Mouse (Mus musculus): ENCODE data around the gene Atl3. TPM values are rescaled to one million over a fixed set of nuclear protein-coding genes. Genes with fewer than 3 reads are reported as not detected.

The Atl3 gene
- polyA plus RNA-seq, 1 experiment: 15.3 TPM

GRCm38 (mm10) chr19:7576180-7576579 lies 82.3 kb downstream of the Atl3 start:
- WGBS: 94% methylated on average over 1 of the region's 1 CpGs
- Histone ChIP-seq H3K36me3 (ENCODE audit: control insufficient read depth, insufficient read depth, low read length) (no peaks in the 10 kb centered on the region), H3K4me1 (replicated peaks; ENCODE audit: control insufficient read depth, insufficient read depth, low read length) (no peaks in the 10 kb centered on the region), H3K4me3 (ENCODE audit: control insufficient read depth, insufficient read depth, low read length) (no peak overlapping the region), H3K27me3 (ENCODE audit: control insufficient read depth, insufficient read depth, low read length) (no peaks in the 10 kb centered on the region), H3K27ac (ENCODE audit: control insufficient read depth, insufficient read depth, low read length) (no peak overlapping the region)
- TF ChIP-seq CTCF (IDR thresholded peaks at IDR 0.05; ENCODE audit: borderline replicate concordance, control insufficient read depth, extremely low read depth, insufficient read depth, low read length, poor library complexity) (no peak), POLR2A (IDR thresholded peaks at IDR 0.05; ENCODE audit: control insufficient read depth, extremely low read depth, insufficient read depth, low read length, poor library complexity) (no peak)
- DNase-seq: no peak

- WGBS: 94% methylated on average over 3 of the region's 3 CpGs
- TF ChIP-seq CTCF (IDR thresholded peaks at IDR 0.05; ENCODE audit: borderline replicate concordance, control insufficient read depth, extremely low read depth, insufficient read depth, low read length, poor library complexity) (no peak), POLR2A (IDR thresholded peaks at IDR 0.05; ENCODE audit: control insufficient read depth, extremely low read depth, insufficient read depth, low read length, poor library complexity) (no peak)
- no peak overlapping the region for H3K27ac ChIP-seq (ENCODE audit: control insufficient read depth, insufficient read depth, low read length)
- H3K4me1 ChIP-seq (replicated peaks; ENCODE audit: control insufficient read depth, insufficient read depth, low read length): no peaks in the 10 kb centered on the region
- DNase-seq: no peak
- H3K4me3 ChIP-seq (ENCODE audit: control insufficient read depth, insufficient read depth, low read length): no peak overlapping the region
- H3K27me3 ChIP-seq (ENCODE audit: control insufficient read depth, insufficient read depth, low read length): no peaks in the 10 kb centered on the region
- no peaks in the 10 kb centered on the region for H3K36me3 ChIP-seq (ENCODE audit: control insufficient read depth, insufficient read depth, low read length)
These were observed 83.9 kb downstream of the Atl3 start for GRCm38 (mm10) chr19:7577710-7578109.

DNA sequence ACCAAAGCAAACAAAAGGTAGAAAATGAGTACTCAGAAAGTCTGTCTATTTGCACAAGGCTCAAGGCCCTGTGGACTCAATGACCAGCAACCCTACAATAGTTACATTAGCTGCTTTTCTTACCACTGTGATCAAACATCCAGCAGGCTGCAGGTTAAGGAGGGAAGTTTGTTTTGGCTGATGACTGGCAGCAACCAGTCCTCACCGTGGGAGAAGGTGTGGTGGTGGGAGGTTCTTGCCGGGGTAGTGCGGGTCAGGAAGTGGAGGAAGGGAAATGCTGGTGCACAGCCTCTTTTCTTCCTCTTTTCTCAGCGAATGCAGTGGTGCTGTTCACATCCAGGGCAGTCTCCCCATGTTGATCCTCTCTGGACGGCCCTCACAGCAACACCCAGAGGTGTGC lies 87.2 kb downstream of the Atl3 start:
- Histone ChIP-seq H3K36me3 (ENCODE audit: control insufficient read depth, insufficient read depth, low read length) (no peaks in the 10 kb centered on the region), H3K4me3 (ENCODE audit: control insufficient read depth, insufficient read depth, low read length) (no peak overlapping the region), H3K27ac (ENCODE audit: control insufficient read depth, insufficient read depth, low read length) (no peak overlapping the region), H3K27me3 (ENCODE audit: control insufficient read depth, insufficient read depth, low read length) (no peaks in the 10 kb centered on the region), H3K4me1 (replicated peaks; ENCODE audit: control insufficient read depth, insufficient read depth, low read length) (no peaks in the 10 kb centered on the region)
- WGBS: 39% methylated on average over 5 of the region's 5 CpGs
- no peak for TF ChIP-seq CTCF (IDR thresholded peaks at IDR 0.05; ENCODE audit: borderline replicate concordance, control insufficient read depth, extremely low read depth, insufficient read depth, low read length, poor library complexity)
- no peak for TF ChIP-seq POLR2A (IDR thresholded peaks at IDR 0.05; ENCODE audit: control insufficient read depth, extremely low read depth, insufficient read depth, low read length, poor library complexity)
- DNase-seq: no peak

GRCm38 (mm10) chr19:7583101-7583500 lies 89.3 kb downstream of the Atl3 start:
- no peaks in the 10 kb centered on the region for H3K27me3 ChIP-seq (ENCODE audit: control insufficient read depth, insufficient read depth, low read length)
- no peak for DNase-seq

DNA sequence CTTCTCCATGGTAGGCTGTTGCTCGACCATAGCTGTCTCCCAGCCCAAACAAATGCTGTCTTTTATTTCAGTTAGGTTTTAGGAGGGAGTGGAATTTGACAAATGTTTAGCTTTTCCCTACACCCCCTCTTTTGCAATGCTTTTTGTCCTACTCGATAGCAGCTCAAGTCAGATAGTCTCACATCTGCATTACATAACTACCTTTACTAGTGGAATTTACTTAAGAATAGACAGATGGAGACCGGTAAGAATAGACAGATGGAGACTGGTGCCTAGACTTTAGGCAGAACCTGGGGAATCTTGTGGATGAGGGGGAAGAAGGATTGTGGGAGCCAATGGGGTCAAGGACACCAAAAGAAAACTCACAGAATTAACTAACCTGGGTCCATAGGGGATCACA lies 89.8 kb downstream of the Atl3 start:
- H3K4me1 ChIP-seq (replicated peaks; ENCODE audit: control insufficient read depth, insufficient read depth, low read length): no peaks in the 10 kb centered on the region
- H3K27ac ChIP-seq (ENCODE audit: control insufficient read depth, insufficient read depth, low read length): no peak overlapping the region
- 93% methylated on average over 3 of the region's 3 CpGs for WGBS
- no peaks in the 10 kb centered on the region for H3K27me3 ChIP-seq (ENCODE audit: control insufficient read depth, insufficient read depth, low read length)
- DNase-seq: no peak
- no peaks in the 10 kb centered on the region for H3K36me3 ChIP-seq (ENCODE audit: control insufficient read depth, insufficient read depth, low read length)
- no peak for TF ChIP-seq POLR2A (IDR thresholded peaks at IDR 0.05; ENCODE audit: control insufficient read depth, extremely low read depth, insufficient read depth, low read length, poor library complexity)
- TF ChIP-seq CTCF (IDR thresholded peaks at IDR 0.05; ENCODE audit: borderline replicate concordance, control insufficient read depth, extremely low read depth, insufficient read depth, low read length, poor library complexity): no peak
- no peak overlapping the region for H3K4me3 ChIP-seq (ENCODE audit: control insufficient read depth, insufficient read depth, low read length)

More at GRCm38 (mm10) chr19:7583101-7583500, 89.3 kb downstream of the Atl3 start:
- TF ChIP-seq POLR2A (IDR thresholded peaks at IDR 0.05; ENCODE audit: control insufficient read depth, extremely low read depth, insufficient read depth, low read length, poor library complexity) (no peak), CTCF (IDR thresholded peaks at IDR 0.05; ENCODE audit: borderline replicate concordance, control insufficient read depth, extremely low read depth, insufficient read depth, low read length, poor library complexity) (no peak)
- H3K27ac ChIP-seq (ENCODE audit: control insufficient read depth, insufficient read depth, low read length): no peak overlapping the region
- no peaks in the 10 kb centered on the region for H3K4me1 ChIP-seq (replicated peaks; ENCODE audit: control insufficient read depth, insufficient read depth, low read length)
- H3K4me3 ChIP-seq (ENCODE audit: control insufficient read depth, insufficient read depth, low read length): no peak overlapping the region
- 86% methylated on average over 7 of the region's 7 CpGs for WGBS
- H3K36me3 ChIP-seq (ENCODE audit: control insufficient read depth, insufficient read depth, low read length): no peaks in the 10 kb centered on the region

DNA sequence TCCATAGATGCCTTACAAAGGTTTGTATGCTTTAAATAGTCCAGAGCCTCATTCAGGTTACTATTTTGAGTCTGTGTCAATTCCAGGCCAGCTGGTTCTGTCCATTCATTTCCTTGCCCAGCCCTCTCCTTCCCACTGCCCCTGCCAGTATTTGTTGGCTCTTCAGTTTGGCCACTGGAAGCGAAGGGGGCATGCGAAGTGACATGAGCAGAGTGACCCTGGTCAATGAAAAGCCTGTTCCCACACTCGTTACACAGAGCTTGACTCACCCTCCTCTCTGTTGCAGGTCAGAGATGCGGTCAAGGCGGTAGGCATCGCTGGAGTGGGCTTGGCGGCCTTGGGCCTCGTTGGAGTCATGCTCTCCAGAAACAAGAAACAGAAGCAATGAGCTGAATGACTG lies 91.4 kb downstream of the Atl3 start:
- H3K4me1 ChIP-seq (replicated peaks; ENCODE audit: control insufficient read depth, insufficient read depth, low read length): no peaks in the 10 kb centered on the region
- 93% methylated on average over 8 of the region's 8 CpGs for WGBS
- no peaks in the 10 kb centered on the region for H3K27me3 ChIP-seq (ENCODE audit: control insufficient read depth, insufficient read depth, low read length)
- H3K4me3 ChIP-seq (ENCODE audit: control insufficient read depth, insufficient read depth, low read length): no peak overlapping the region
- H3K27ac ChIP-seq (ENCODE audit: control insufficient read depth, insufficient read depth, low read length): no peak overlapping the region
- H3K36me3 ChIP-seq (ENCODE audit: control insufficient read depth, insufficient read depth, low read length): no peaks in the 10 kb centered on the region
- TF ChIP-seq POLR2A (IDR thresholded peaks at IDR 0.05; ENCODE audit: control insufficient read depth, extremely low read depth, insufficient read depth, low read length, poor library complexity) (no peak), CTCF (IDR thresholded peaks at IDR 0.05; ENCODE audit: borderline replicate concordance, control insufficient read depth, extremely low read depth, insufficient read depth, low read length, poor library complexity) (no peak)
- DNase-seq: no peak

DNA sequence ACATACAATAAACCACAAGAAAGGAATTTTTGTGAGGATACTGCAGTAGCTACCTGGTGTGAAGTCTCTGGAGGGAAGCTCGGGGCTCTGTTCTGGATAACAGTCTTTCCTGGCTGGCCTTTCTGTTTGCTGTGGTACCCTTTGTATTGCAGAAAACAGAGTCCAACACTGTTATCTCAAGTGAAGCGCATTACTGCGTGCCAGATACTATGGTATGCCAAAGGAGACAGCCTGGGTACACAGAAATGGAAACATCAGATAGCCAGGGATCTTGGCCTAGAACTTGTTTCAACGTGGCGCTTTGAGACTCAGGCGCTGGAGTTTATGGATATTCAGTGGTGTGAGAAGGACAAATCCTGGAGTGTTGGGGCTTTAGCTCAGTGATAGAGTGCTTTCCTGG lies 91.9 kb downstream of the Atl3 start:
- WGBS: over 99% methylated on average over 6 of the region's 6 CpGs
- Histone ChIP-seq H3K4me3 (ENCODE audit: control insufficient read depth, insufficient read depth, low read length) (no peak overlapping the region), H3K27me3 (ENCODE audit: control insufficient read depth, insufficient read depth, low read length) (no peaks in the 10 kb centered on the region), H3K4me1 (replicated peaks; ENCODE audit: control insufficient read depth, insufficient read depth, low read length) (no peaks in the 10 kb centered on the region), H3K36me3 (ENCODE audit: control insufficient read depth, insufficient read depth, low read length) (no peaks in the 10 kb centered on the region), H3K27ac (ENCODE audit: control insufficient read depth, insufficient read depth, low read length) (no peak overlapping the region)
- DNase-seq: no peak
- no peak for TF ChIP-seq CTCF (IDR thresholded peaks at IDR 0.05; ENCODE audit: borderline replicate concordance, control insufficient read depth, extremely low read depth, insufficient read depth, low read length, poor library complexity)
- no peak for TF ChIP-seq POLR2A (IDR thresholded peaks at IDR 0.05; ENCODE audit: control insufficient read depth, extremely low read depth, insufficient read depth, low read length, poor library complexity)

Other genes starting within 250 kb of the Atl3 start
- gene Rcor2, start 226.7 kb upstream of the Atl3 start, polyA plus RNA-seq (2012; rRNA removed): 31.2 and 42.8 TPM in 2 replicates
- gene Mark2, start 152.2 kb upstream of the Atl3 start, polyA plus RNA-seq (2012; rRNA removed): 189 and 212 TPM in 2 replicates
- 48.9 and 61.9 TPM in 2 replicates for gene Spindoc, start 111.0 kb upstream of the Atl3 start, polyA plus RNA-seq (2012; rRNA removed)
- 68.3 and 80.8 TPM in 2 replicates for gene 2700081O15Rik, start 76.4 kb upstream of the Atl3 start, polyA plus RNA-seq (2012; rRNA removed)
- 197 and 239 TPM in 2 replicates for gene Rtn3, start 10.8 kb upstream of the Atl3 start, polyA plus RNA-seq (2012; rRNA removed)
- gene Pla2g16, start 63.4 kb downstream of the Atl3 start, polyA plus RNA-seq (2012; rRNA removed): 21.1 and 30.7 TPM in 2 replicates
- gene Lgals12, start 113.2 kb downstream of the Atl3 start, polyA plus RNA-seq (2012; rRNA removed): 3.4 and 4.2 TPM in 2 replicates
- gene Hrasls5, start 118.5 kb downstream of the Atl3 start, polyA plus RNA-seq (2012; rRNA removed): 0.32 and 1.7 TPM in 2 replicates
- gene Slc22a19, start 217.3 kb downstream of the Atl3 start, polyA plus RNA-seq (2012; rRNA removed): not detected in 2 replicates